Mouse (Mus musculus) forebrain, embryonic 16.5 days (tissue): ENCODE data around the gene Chrna4. TPM values are rescaled to one million over a fixed set of nuclear protein-coding genes. Genes with fewer than 3 reads are reported as not detected.

Source experiments
- ATAC-seq: fragments of 200-750 bp; cut with Nextera tagmentation; 2 replicates; pipeline ENCODE4 v1.8.0; 2017; ENCODE audit warnings: mild to moderate bottlenecking, moderate library complexity
- H3K27ac ChIP-seq: fragments of 300-500 bp; sonication (generic); 2 replicates; pipeline ENCODE4 v1.5.1; 2014; ENCODE audit warnings: low read length, control low read depth
- H3K27me3 ChIP-seq: fragments of 300-500 bp; sonication (generic); replicated peaks from 2 replicates; pipeline ENCODE4 v1.6.1; 2014; ENCODE audit warnings: low read length; ENCODE audit not compliant: control insufficient read depth, insufficient read depth
- H3K36me3 ChIP-seq: fragments of 300-500 bp; sonication (generic); 2 replicates; pipeline ENCODE4 v1.6.1; 2014; ENCODE audit not compliant: control insufficient read depth, insufficient read depth
- H3K4me1 ChIP-seq: fragments of 300-500 bp; sonication (generic); replicated peaks from 2 replicates; pipeline ENCODE4 v1.6.1; 2014; ENCODE audit warnings: low read length; ENCODE audit not compliant: control insufficient read depth, insufficient read depth
- H3K4me2 ChIP-seq: fragments of 300-500 bp; sonication (generic); 2 replicates; pipeline ENCODE4 v1.6.1; 2014; ENCODE audit warnings: mild to moderate bottlenecking, low read length, control low read depth
- H3K4me3 ChIP-seq: fragments of 300-500 bp; sonication (generic); replicated peaks from 2 replicates; pipeline ENCODE4 v1.5.1; 2014; ENCODE audit warnings: mild to moderate bottlenecking, low read length, control low read depth
- H3K9ac ChIP-seq: fragments of 300-500 bp; sonication (generic); replicated peaks from 2 replicates; pipeline ENCODE4 v1.6.1; 2014; ENCODE audit warnings: low read depth, low read length, control low read depth
- H3K9me3 ChIP-seq: fragments of 300-500 bp; sonication (generic); 2 replicates; pipeline ENCODE4 v1.6.1; 2016; ENCODE audit warnings: low read length; ENCODE audit not compliant: control insufficient read depth
- WGBS: fragments of 180-500 bp; shearing (Covaris S2); extraction: QIAGEN DNeasy Blood & Tissue Kit; methylation state at CpG from one replicate; pipeline ENCODE4 v1.1.7; 2014; 5-methylcytosine and 5-hydroxymethylcytosine counted together
- polyA plus RNA-seq: library from polyadenylated mRNA; unstranded; fragments of >200 nt; fragmentation: Nextera tagmentation; extraction: Ambion mirVana; gene quantifications from 2 replicates; pipeline ENCODE4 v1.2.1, GENCODE M21; 2015

The Chrna4 gene
- polyA plus RNA-seq, 1 experiment from 2014 or later, result 9.9 TPM

DNA sequence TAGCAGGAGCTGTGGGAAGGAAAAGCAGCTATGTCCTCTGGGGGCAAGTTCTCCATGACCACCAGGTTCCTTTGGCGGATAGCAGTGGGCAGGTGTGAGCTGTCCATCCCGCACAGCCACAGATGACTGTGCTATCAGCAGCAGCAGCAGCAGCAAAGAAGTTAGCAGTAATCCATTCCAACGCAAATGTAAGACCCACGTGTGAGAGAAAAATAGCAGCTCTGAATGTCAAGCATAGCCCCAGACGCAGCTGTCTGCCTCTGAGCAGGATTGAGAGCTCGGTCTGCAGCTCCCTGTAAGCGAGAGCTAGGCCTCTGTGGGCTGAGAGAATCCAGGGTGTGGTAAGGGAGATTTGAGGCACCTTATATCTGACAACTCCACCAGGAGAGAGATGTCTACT is 26.8 kb upstream of the Chrna4 start:
- Histone ChIP-seq H3K4me3 (no peak overlapping the region), H3K4me2 (no peak overlapping the region), H3K9ac (no peak overlapping the region), H3K27ac (no peak overlapping the region), H3K27me3 (no peaks in the 10 kb centered on the region), H3K4me1 (no peaks in the 10 kb centered on the region), H3K36me3 (no peaks in the 10 kb centered on the region), H3K9me3 (no peaks in the 10 kb centered on the region)
- ATAC-seq, result no peak
- 64% methylated on average over 7 of the region's 7 CpGs for whole genome bisulfite sequencing

- H3K4me1 ChIP-seq, result no peaks in the 10 kb centered on the region
- no peaks in the 10 kb centered on the region for H3K9me3 ChIP-seq
- no peaks in the 10 kb centered on the region for H3K27me3 ChIP-seq
- H3K9ac ChIP-seq, result no peak overlapping the region
- H3K36me3 ChIP-seq, result no peaks in the 10 kb centered on the region
- ATAC-seq, result no peak
- H3K4me2 ChIP-seq, result no peak overlapping the region
- H3K27ac ChIP-seq, result no peak overlapping the region
- 72% methylated on average over 5 of the region's 5 CpGs for WGBS
- no peak overlapping the region for H3K4me3 ChIP-seq
Measured at GRCm38 (mm10) chr2:181068499-181068898, 25.2 kb upstream of the Chrna4 start.

DNA sequence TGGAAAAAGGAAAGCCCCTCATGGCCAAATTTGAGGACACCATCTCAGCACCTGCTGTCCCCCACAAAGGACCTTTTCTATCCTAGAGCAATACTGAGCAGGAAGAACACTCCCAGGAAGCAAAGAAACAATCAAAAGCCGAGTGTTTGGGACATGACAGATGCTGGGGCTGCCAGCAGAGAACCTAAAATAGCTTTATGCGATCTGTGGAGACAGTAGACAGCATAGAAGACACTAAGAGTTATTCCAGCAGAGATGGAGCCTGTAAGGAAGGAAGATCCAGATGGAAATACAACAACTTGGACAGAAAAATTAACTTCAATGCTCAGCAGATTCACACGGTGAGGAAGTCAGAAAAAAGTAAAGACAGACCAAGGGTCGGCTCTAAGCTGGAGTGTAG is 22.5 kb upstream of the Chrna4 start:
- no peak for ATAC-seq
- 63% methylated on average over 4 of the region's 4 CpGs for WGBS
- H3K9ac ChIP-seq, result no peak overlapping the region
- no peaks in the 10 kb centered on the region for H3K36me3 ChIP-seq
- no peak overlapping the region for H3K27ac ChIP-seq
- H3K4me1 ChIP-seq, result no peaks in the 10 kb centered on the region
- no peaks in the 10 kb centered on the region for H3K27me3 ChIP-seq
- H3K4me3 ChIP-seq, result no peak overlapping the region
- H3K4me2 ChIP-seq, result no peak overlapping the region
- no peaks in the 10 kb centered on the region for H3K9me3 ChIP-seq

DNA sequence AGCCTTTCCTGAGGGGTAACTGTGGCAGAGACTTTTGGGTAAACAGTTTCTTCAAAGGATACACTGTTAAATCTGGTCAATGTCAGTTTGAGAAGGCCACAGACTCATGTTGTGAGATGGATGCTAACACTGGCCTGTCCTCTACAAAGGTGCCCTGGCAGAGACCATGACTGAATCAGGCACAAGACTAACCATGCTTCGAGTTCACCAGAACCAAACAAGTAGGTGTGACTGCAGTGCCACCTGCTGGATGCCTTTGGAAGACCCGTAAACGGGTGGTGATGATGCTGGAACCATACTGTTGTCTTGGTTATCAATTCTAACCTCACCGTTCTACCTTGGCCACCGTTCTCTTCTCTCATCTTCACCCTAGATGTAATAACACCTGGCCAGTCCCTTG is 16.8 kb upstream of the Chrna4 start:
- H3K27me3 ChIP-seq, result no peaks in the 10 kb centered on the region
- ATAC-seq, result peak; percentile 65; the same call in 1 of the 2 replicates
- no peaks in the 10 kb centered on the region for H3K9me3 ChIP-seq
- H3K9ac ChIP-seq, result no peak overlapping the region
- peaks cover 5% of the 10 kb centered on the region; the same call in 1 of the 2 replicates for H3K4me1 ChIP-seq
- H3K4me2 ChIP-seq, result no peak overlapping the region
- no peak overlapping the region for H3K4me3 ChIP-seq
- 14% methylated on average over 5 of the region's 5 CpGs for WGBS
- no peak overlapping the region for H3K27ac ChIP-seq
- H3K36me3 ChIP-seq, result no peaks in the 10 kb centered on the region

DNA sequence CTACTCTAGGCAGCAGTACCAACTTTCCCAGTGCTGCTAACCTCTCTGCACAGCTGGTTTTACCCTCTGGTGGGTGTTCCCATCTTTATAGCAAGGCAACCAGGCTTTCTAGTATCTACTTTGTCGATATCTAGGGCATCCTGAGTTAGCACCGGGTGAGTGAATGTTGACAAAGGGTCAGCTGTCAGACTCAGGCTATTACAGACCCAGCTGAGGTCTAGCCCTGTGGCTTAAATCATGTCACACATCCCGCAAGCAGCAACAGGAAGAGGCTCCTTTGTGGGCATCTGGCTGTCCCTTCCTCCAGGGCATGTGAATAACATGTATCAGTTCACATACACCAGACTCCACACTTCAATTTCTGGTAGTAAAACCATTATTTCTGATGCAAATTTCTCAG is 14.8 kb upstream of the Chrna4 start:
- ATAC-seq, result no peak
- Histone ChIP-seq H3K9ac (no peak overlapping the region), H3K27ac (no peak overlapping the region), H3K4me2 (no peak overlapping the region), H3K4me1 (peaks cover 5% of the 10 kb centered on the region; the same call in 1 of the 2 replicates), H3K9me3 (no peaks in the 10 kb centered on the region), H3K36me3 (no peaks in the 10 kb centered on the region), H3K27me3 (no peaks in the 10 kb centered on the region), H3K4me3 (no peak overlapping the region)
- 61% methylated on average over 3 of the region's 3 CpGs for WGBS

DNA sequence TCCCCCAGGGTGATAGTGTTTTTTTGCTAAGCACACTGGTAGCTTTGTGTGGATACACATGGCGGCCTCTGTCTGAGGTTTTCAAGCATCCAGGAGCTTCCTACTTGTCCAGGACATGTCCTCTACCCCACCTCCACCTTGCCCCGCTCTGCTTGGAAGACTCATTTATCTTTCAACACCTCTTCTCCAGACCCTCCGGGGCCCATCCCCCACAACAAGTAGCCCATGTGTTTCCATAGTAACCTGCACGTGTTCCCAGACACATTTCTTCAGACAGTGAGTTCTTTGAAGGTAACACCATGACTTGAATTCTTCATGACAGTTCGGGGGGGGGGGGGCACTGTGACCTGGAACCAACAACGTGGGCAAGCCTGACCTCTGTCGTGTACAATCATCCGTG is 14.0 kb upstream of the Chrna4 start:
- no peaks in the 10 kb centered on the region for H3K27me3 ChIP-seq
- H3K36me3 ChIP-seq, result no peaks in the 10 kb centered on the region
- H3K9me3 ChIP-seq, result no peaks in the 10 kb centered on the region
- ATAC-seq, result no peak
- no peak overlapping the region for H3K9ac ChIP-seq
- no peak overlapping the region for H3K27ac ChIP-seq
- H3K4me1 ChIP-seq, result peaks cover 5% of the 10 kb centered on the region; the same call in 1 of the 2 replicates
- 52% methylated on average over 8 of the region's 8 CpGs for WGBS
- no peak overlapping the region for H3K4me3 ChIP-seq
- H3K4me2 ChIP-seq, result no peak overlapping the region

DNA sequence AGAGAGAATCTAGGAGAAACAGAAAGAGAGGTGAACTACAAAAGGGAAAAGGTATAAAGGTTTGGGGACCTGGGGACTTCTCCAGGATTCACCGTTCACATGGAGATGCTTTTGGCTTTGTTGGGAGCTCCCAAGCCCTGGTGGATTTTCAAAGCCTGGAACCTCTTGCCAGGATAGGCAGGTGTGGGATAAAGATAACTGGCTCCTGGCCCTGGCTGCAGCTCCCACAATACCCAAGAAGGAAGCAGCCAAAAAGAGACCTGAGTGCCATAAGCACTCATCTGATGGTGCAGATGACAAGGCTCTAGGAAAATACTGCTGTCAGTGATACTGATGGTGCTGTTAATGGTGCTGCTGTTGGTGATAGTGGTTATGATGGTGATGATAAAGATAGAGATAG is 8.8 kb upstream of the Chrna4 start:
- WGBS, result 75% methylated on average over 1 of the region's 1 CpGs
- Histone ChIP-seq H3K27me3 (no peaks in the 10 kb centered on the region), H3K9ac (no peak overlapping the region), H3K4me2 (no peak overlapping the region), H3K4me3 (no peak overlapping the region), H3K9me3 (no peaks in the 10 kb centered on the region), H3K4me1 (peaks cover 2% of the 10 kb centered on the region; the same call in 1 of the 2 replicates), H3K27ac (no peak overlapping the region), H3K36me3 (no peaks in the 10 kb centered on the region)
- ATAC-seq, result no peak

DNA sequence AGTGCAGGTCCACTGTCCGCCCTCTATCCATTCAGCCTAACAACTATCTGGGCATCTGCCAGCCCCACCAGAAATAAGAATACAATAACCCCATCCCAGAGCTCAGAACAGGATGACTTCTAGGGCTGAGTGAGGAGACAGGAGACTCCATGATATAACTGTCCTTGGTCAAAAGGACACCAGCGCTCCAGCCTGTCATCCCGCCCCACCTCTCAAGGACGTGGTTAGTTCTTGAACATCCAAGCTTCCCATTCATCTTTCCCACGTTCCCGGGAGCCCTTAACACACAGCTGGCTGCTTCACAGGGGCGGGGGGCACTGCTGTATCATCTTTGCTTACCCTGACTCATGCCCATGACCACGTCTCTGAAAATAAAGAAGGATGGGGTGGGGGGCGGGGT is 5.6 kb upstream of the Chrna4 start:
- H3K4me1 ChIP-seq, result peaks cover 2% of the 10 kb centered on the region; the same call in 1 of the 2 replicates
- no peak overlapping the region for H3K4me3 ChIP-seq
- 86% methylated on average over 9 of the region's 9 CpGs for WGBS
- H3K27me3 ChIP-seq, result no peaks in the 10 kb centered on the region
- H3K36me3 ChIP-seq, result no peaks in the 10 kb centered on the region
- no peak for ATAC-seq
- no peak overlapping the region for H3K9ac ChIP-seq
- H3K4me2 ChIP-seq, result no peak overlapping the region
- no peaks in the 10 kb centered on the region for H3K9me3 ChIP-seq
- no peak overlapping the region for H3K27ac ChIP-seq

DNA sequence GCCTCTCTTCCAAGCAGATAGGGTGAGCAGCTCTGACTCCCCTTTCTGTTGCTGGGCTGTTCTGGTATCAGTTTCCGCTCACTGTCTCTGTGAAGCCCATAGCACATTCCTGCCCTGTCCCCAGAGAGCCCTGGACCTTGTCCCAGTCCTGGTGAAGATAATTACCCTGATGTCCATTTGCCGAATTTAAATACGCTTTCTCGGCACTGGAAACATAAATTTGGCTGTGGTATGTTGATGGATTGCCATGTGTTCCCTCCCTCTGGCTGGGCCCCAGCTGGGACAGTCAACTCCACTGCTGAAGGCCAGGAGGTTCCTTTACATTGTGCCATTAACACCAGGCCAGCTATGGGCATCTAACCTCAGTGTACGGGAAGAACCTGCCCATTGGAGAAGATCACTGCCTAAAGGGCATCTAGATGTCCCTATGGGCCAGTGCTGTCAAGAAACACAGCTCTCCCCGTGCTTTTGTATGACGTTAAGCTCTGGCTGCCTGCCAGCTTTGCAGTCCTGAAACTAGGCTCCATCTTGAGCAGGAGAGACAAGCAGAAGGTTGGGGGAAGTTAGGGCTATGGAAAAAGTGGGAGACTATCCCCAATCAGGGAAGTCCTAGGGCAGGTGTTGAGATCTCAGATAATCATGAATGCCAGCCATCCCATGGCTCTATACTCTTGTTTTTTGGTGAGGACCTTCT is 5.1 kb upstream of the Chrna4 start:
- ATAC-seq, result no peak
- H3K4me2 ChIP-seq, result no peak overlapping the region
- no peak overlapping the region for H3K27ac ChIP-seq
- H3K9me3 ChIP-seq, result no peaks in the 10 kb centered on the region
- H3K9ac ChIP-seq, result no peak overlapping the region
- H3K36me3 ChIP-seq, result no peaks in the 10 kb centered on the region
- no peak overlapping the region for H3K4me3 ChIP-seq
- H3K27me3 ChIP-seq, result no peaks in the 10 kb centered on the region
- peaks cover 4% of the 10 kb centered on the region; the same call in 1 of the 2 replicates for H3K4me1 ChIP-seq
- WGBS, result 52% methylated on average over 7 of the region's 7 CpGs

DNA sequence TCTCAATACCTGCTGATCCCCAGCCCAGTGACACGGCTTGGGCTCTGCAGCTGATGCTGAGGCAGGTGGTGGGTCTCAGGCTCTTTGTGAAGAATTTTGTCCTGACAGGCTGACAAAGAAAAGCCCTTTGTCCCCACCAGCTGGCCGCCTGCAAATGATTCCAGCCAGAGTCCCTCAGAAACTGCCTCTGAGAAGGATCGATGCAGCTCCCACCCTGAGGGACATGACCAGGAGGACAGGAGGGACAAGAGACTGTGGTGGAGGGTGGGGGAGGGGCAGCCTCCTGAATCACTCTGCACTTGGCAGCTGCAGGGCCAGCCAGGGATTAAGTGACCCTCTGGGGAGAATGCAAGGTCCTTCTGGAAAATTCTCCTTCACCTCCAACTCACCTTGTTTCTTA is 655 bp upstream of the Chrna4 start:
- H3K36me3 ChIP-seq, result no peaks in the 10 kb centered on the region
- no peak overlapping the region for H3K4me2 ChIP-seq
- no peak overlapping the region for H3K27ac ChIP-seq
- H3K9ac ChIP-seq, result no peak overlapping the region
- 8% methylated on average over 3 of the region's 3 CpGs for WGBS
- H3K27me3 ChIP-seq, result peaks cover 13% of the 10 kb centered on the region
- H3K9me3 ChIP-seq, result no peaks in the 10 kb centered on the region
- no peak overlapping the region for H3K4me3 ChIP-seq
- H3K4me1 ChIP-seq, result peaks cover 26% of the 10 kb centered on the region
- no peak for ATAC-seq
